Mouse (Mus musculus): ENCODE results near the gene Setdb1. TPM values are rescaled to one million over a fixed set of nuclear protein-coding genes. Genes with fewer than 3 reads are reported as not detected.

The Setdb1 gene
- polyA plus RNA-seq, 1 experiment from 2014 or later, result 60.2 TPM

- Histone ChIP-seq H3K4me1 (peaks cover 20% of the 10 kb centered on the region), H3K4me3 (no peak overlapping the region), H3K27ac (replicated peaks) (no peak overlapping the region), H3K9ac (replicated peaks) (no peak overlapping the region), H3K27me3 (no peaks in the 10 kb centered on the region), H3K9me3 (no peaks in the 10 kb centered on the region), H3K36me3 (peaks cover 25% of the 10 kb centered on the region), H3K4me2 (replicated peaks) (peak overlapping the region; percentile 6; the same call in 1 of the 2 replicates)
- ATAC-seq (ENCODE audit: low FRiP score, low read depth), result no peak
- WGBS, result 96% methylated on average over 5 of the region's 5 CpGs
Observed at GRCm38 (mm10) chr3:95285390-95285789, 71.6 kb downstream of the Setdb1 start.

- no peak overlapping the region; the same call in 1 of the 2 replicates for H3K4me3 ChIP-seq
- H3K4me1 ChIP-seq, result peaks cover 20% of the 10 kb centered on the region
- H3K36me3 ChIP-seq, result peaks cover 18% of the 10 kb centered on the region
- no peak overlapping the region for H3K27ac ChIP-seq (replicated peaks)
- no peak overlapping the region for H3K9ac ChIP-seq (replicated peaks)
- no peaks in the 10 kb centered on the region for H3K27me3 ChIP-seq
- ATAC-seq (ENCODE audit: low FRiP score, low read depth), result no peak
- 90% methylated on average over 12 of the region's 12 CpGs for WGBS
- no peaks in the 10 kb centered on the region for H3K9me3 ChIP-seq
- peak overlapping the region; percentile 76 for H3K4me2 ChIP-seq (replicated peaks)
Observed at GRCm38 (mm10) chr3:95284501-95285281, 72.3 kb downstream of the Setdb1 start.

GRCm38 (mm10) chr3:95284062-95284461 is 72.9 kb downstream of the Setdb1 start:
- Histone ChIP-seq H3K4me1 (peaks cover 20% of the 10 kb centered on the region), H3K4me3 (peak overlapping the region; percentile 66), H3K36me3 (peaks cover 14% of the 10 kb centered on the region), H3K4me2 (replicated peaks) (peak overlapping the region; percentile 76), H3K9me3 (no peaks in the 10 kb centered on the region), H3K27ac (replicated peaks) (peak overlapping the region; percentile 96), H3K9ac (replicated peaks) (peak overlapping the region; percentile 77), H3K27me3 (no peaks in the 10 kb centered on the region)
- ATAC-seq (ENCODE audit: low FRiP score, low read depth), result no peak
- WGBS, result 25% methylated on average over 1 of the region's 1 CpGs

GRCm38 (mm10) chr3:95283589-95283941 is 73.4 kb downstream of the Setdb1 start:
- ATAC-seq (ENCODE audit: low FRiP score, low read depth), result no peak
- H3K36me3 ChIP-seq, result peaks cover 11% of the 10 kb centered on the region
- no peaks in the 10 kb centered on the region for H3K27me3 ChIP-seq
- peak overlapping the region; percentile 77 for H3K9ac ChIP-seq (replicated peaks)
- H3K4me3 ChIP-seq, result peak overlapping the region; percentile 66
- peaks cover 20% of the 10 kb centered on the region for H3K4me1 ChIP-seq
- H3K9me3 ChIP-seq, result no peaks in the 10 kb centered on the region
- H3K4me2 ChIP-seq (replicated peaks), result peak overlapping the region; percentile 76
- peak overlapping the region; percentile 96 for H3K27ac ChIP-seq (replicated peaks)
- 2% methylated on average over 7 of the region's 7 CpGs for WGBS

- H3K27ac ChIP-seq (replicated peaks), result peak overlapping the region; percentile 96
- peak; percentile 74 for ATAC-seq (ENCODE audit: low FRiP score, low read depth)
- no peaks in the 10 kb centered on the region for H3K9me3 ChIP-seq
- peaks cover 5% of the 10 kb centered on the region for H3K36me3 ChIP-seq
- peak overlapping the region; percentile 76 for H3K4me2 ChIP-seq (replicated peaks)
- H3K27me3 ChIP-seq, result no peaks in the 10 kb centered on the region
- peak overlapping the region; percentile 77 for H3K9ac ChIP-seq (replicated peaks)
- under 1% methylated on average over 51 of the region's 51 CpGs for WGBS
- H3K4me1 ChIP-seq, result peaks cover 20% of the 10 kb centered on the region
- peak overlapping the region; percentile 66 for H3K4me3 ChIP-seq
Observed at GRCm38 (mm10) chr3:95282865-95283588, 74.0 kb downstream of the Setdb1 start.

- under 1% methylated on average over 11 of the region's 11 CpGs for WGBS
- ATAC-seq (ENCODE audit: low FRiP score, low read depth), result no peak
- Histone ChIP-seq H3K4me2 (replicated peaks) (peak overlapping the region; percentile 76), H3K27me3 (no peaks in the 10 kb centered on the region), H3K9me3 (no peaks in the 10 kb centered on the region), H3K4me3 (peak overlapping the region; percentile 66), H3K9ac (replicated peaks) (peak overlapping the region; percentile 77), H3K27ac (replicated peaks) (peak overlapping the region; percentile 96), H3K4me1 (peaks cover 20% of the 10 kb centered on the region), H3K36me3 (no peaks in the 10 kb centered on the region)
Observed at GRCm38 (mm10) chr3:95282381-95282864, 74.6 kb downstream of the Setdb1 start.

GRCm38 (mm10) chr3:95281216-95282126 is 75.5 kb downstream of the Setdb1 start, which contains the start of the genes Mindy1 and Prune1:
Gene Mindy1 (plus strand): TSS chr3:95281345.
Gene Prune1 (minus strand): TSS chr3:95282076.
- peak within 1 kb of the TSS; percentile 77 for H3K9ac ChIP-seq (replicated peaks)
- H3K36me3 ChIP-seq, result no peaks in the 10 kb centered on the region
- ATAC-seq (ENCODE audit: low FRiP score, low read depth), result peak; percentile 87
- peak within 1 kb of the TSS; percentile 66 for H3K4me3 ChIP-seq
- WGBS, result under 1% methylated on average over 52 of the region's 53 CpGs
- H3K27me3 ChIP-seq, result no peaks in the 10 kb centered on the region
- H3K4me1 ChIP-seq, result peaks cover 20% of the 10 kb centered on the region
- H3K9me3 ChIP-seq, result no peaks in the 10 kb centered on the region
- peak within 1 kb of the TSS; percentile 76 for H3K4me2 ChIP-seq (replicated peaks)
- peak within 1 kb of the TSS; percentile 96 for H3K27ac ChIP-seq (replicated peaks)

- 32% methylated on average over 8 of the region's 8 CpGs for WGBS
- Histone ChIP-seq H3K9me3 (no peaks in the 10 kb centered on the region), H3K36me3 (no peaks in the 10 kb centered on the region)
Observed at GRCm38 (mm10) chr3:95280747-95281146, 76.3 kb downstream of the Setdb1 start.

GRCm38 (mm10) chr3:95277149-95277551 is 79.9 kb downstream of the Setdb1 start:
- 96% methylated on average over 1 of the region's 1 CpGs for WGBS
- Histone ChIP-seq H3K36me3 (peaks cover 5% of the 10 kb centered on the region), H3K9me3 (no peaks in the 10 kb centered on the region), H3K27ac (replicated peaks) (no peak overlapping the region), H3K27me3 (no peaks in the 10 kb centered on the region), H3K4me3 (no peak overlapping the region), H3K4me1 (0 out of 2 replicates have a peak, but pooled peaks cover 5% of the 10 kb centered on the region), H3K4me2 (replicated peaks) (no peak overlapping the region), H3K9ac (replicated peaks) (no peak overlapping the region)
- ATAC-seq (ENCODE audit: low FRiP score, low read depth), result no peak

More at GRCm38 (mm10) chr3:95280747-95281146, 76.3 kb downstream of the Setdb1 start:
- ATAC-seq (ENCODE audit: low FRiP score, low read depth), result no peak
- Histone ChIP-seq H3K4me1 (peaks cover 20% of the 10 kb centered on the region), H3K9ac (replicated peaks) (peak overlapping the region; percentile 77), H3K4me3 (peak overlapping the region; percentile 66), H3K27ac (replicated peaks) (peak overlapping the region; percentile 96), H3K4me2 (replicated peaks) (peak overlapping the region; percentile 76), H3K27me3 (no peaks in the 10 kb centered on the region)

- no peak for ATAC-seq (ENCODE audit: low FRiP score, low read depth)
- WGBS, result 83% methylated on average over 5 of the region's 5 CpGs
Observed at GRCm38 (mm10) chr3:95276428-95276934, 80.5 kb downstream of the Setdb1 start.

GRCm38 (mm10) chr3:95275161-95275560 is 81.8 kb downstream of the Setdb1 start:
- no peak for ATAC-seq (ENCODE audit: low FRiP score, low read depth)
- H3K9me3 ChIP-seq, result no peaks in the 10 kb centered on the region
- H3K4me3 ChIP-seq, result no peak overlapping the region
- H3K27me3 ChIP-seq, result no peaks in the 10 kb centered on the region
- peaks cover 5% of the 10 kb centered on the region for H3K36me3 ChIP-seq
- no peak overlapping the region for H3K4me2 ChIP-seq (replicated peaks)
- 85% methylated on average over 6 of the region's 6 CpGs for WGBS
- no peak overlapping the region for H3K9ac ChIP-seq (replicated peaks)
- no peaks in the 10 kb centered on the region for H3K4me1 ChIP-seq
- no peak overlapping the region for H3K27ac ChIP-seq (replicated peaks)

More at GRCm38 (mm10) chr3:95276428-95276934, 80.5 kb downstream of the Setdb1 start:
- H3K9me3 ChIP-seq, result no peaks in the 10 kb centered on the region
- H3K4me3 ChIP-seq, result no peak overlapping the region
- H3K27me3 ChIP-seq, result no peaks in the 10 kb centered on the region
- H3K4me1 ChIP-seq, result 0 out of 2 replicates have a peak, but pooled peaks cover 5% of the 10 kb centered on the region
- H3K36me3 ChIP-seq, result peaks cover 5% of the 10 kb centered on the region
- no peak overlapping the region for H3K4me2 ChIP-seq (replicated peaks)
- no peak overlapping the region for H3K27ac ChIP-seq (replicated peaks)
- no peak overlapping the region for H3K9ac ChIP-seq (replicated peaks)

Measured in midbrain, embryonic 12.5 days (tissue).